Mouse (Mus musculus): ENCODE results near the gene Zc2hc1c. TPM values are rescaled to one million over a fixed set of nuclear protein-coding genes. Genes with fewer than 3 reads are reported as not detected.

Gene Zc2hc1c
- polyA plus RNA-seq (2012; ENCODE audit: insufficient read depth, insufficient read length, low replicate concordance, missing spikeins): not detected in 2 replicates

DNA sequence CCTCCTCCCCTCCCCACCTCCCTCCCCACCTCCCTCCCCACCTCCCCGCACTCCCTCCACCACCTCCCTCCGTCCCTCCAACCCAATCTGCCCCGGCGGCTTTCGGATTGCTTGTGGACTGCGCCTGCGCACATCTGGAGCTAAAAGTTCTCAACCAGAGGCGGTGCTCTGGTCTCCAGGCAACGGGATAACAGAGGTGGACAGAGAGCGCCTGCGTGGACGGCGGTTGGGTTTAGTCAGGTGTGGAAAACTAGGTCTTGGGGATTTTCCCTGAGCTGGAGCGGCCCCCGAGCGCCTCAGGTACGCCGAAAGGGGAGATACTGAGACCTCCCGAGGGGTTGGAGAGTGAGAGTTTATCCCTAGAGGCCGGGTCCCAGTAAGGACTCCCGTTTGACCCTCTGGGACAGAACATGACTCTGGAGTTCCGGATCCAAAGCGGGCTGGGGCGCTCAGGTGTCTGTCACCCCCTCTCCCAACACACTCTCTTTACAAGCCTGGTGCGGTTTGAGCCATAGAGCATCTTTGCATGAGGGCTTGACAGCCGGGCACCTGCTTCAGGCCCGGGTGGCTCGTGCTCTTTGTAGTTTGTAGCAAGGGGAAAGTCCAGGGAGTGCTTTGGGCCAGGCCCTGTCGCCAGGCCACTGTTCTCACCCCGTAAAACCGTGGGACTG, at the start of gene Zc2hc1c:
TSS of gene Zc2hc1c (plus strand) at position 106 of the 671 bp plus-strand sequence.
- H3K4me3 ChIP-seq (ENCODE audit: insufficient read depth, low read depth, low read length): peak within 1 kb of the TSS; percentile 53
- 3% methylated on average over 30 of the region's 31 CpGs for WGBS
- TF ChIP-seq POLR2A (IDR thresholded peaks at IDR 0.05; ENCODE audit: insufficient read depth, low read depth, low read length) (no peak), CTCF (IDR thresholded peaks at IDR 0.05; ENCODE audit: insufficient read depth, low read depth, low read length) (no peak)
- no peak within 1 kb of the TSS for H3K27ac ChIP-seq (ENCODE audit: insufficient read depth, low read depth, low read length)
- peaks cover 4% of the 10 kb centered on the region for H3K4me1 ChIP-seq (ENCODE audit: control insufficient read depth, insufficient read depth, low read length)

DNA sequence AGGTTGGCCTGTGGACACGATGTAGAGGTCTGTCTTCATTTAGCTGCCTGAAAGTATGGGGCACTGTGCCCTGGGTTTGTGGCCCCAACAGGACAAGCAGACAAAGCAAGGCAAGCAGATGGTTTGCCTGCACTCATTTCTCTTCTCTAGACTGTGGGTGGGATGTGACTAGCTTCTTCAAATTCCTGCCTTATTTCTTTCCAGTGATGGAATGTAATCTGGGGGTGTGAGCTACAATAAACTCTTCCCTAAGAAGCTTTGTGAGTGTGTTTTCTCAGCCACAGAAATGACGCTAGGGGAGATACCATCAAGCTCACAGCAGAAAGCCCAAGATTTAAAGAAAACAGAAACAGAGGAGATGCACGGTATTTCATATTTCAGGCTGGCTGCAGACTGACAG, 36.3 kb upstream of the Zc2hc1c start:
- WGBS: 88% methylated on average over 3 of the region's 3 CpGs
- no peaks in the 10 kb centered on the region for H3K4me1 ChIP-seq (ENCODE audit: control insufficient read depth, insufficient read depth, low read length)
- H3K27ac ChIP-seq (ENCODE audit: insufficient read depth, low read depth, low read length): no peak overlapping the region
- TF ChIP-seq POLR2A (IDR thresholded peaks at IDR 0.05; ENCODE audit: insufficient read depth, low read depth, low read length) (no peak), CTCF (IDR thresholded peaks at IDR 0.05; ENCODE audit: insufficient read depth, low read depth, low read length) (no peak)
- no peak overlapping the region for H3K4me3 ChIP-seq (ENCODE audit: insufficient read depth, low read depth, low read length)

DNA sequence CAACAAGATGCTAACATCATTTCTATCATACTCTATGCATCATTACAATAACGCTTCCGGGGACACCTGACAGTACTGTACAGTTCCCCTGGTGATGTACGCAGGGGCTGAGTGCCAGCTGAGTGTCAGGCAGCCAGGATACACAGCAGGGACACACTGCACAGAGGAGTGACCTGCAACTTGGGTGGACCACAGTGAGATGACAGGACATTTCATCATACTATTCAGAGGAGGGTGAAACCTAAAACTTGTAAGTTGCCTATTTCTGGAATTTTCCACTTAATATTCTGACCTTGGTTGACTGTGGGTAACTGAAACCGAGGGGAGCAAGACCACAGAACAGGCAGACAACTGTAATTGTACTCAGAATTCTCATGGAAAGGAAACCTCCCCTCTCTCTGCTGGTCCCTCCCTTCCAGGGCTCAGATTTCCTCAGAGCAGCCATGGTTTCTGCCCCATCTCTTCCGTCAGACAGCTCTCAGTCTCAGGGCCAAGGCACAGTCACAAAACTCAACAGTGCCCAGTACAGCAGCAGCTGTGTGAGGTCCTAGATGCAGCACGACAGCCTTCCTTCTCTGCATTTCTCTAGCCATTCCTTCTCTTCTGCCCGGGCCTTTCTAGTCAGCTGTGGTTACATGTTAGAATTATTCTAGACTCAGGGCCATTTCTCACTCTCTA, 32.2 kb upstream of the Zc2hc1c start:
- Histone ChIP-seq H3K4me1 (ENCODE audit: control insufficient read depth, insufficient read depth, low read length) (no peaks in the 10 kb centered on the region), H3K4me3 (ENCODE audit: insufficient read depth, low read depth, low read length) (no peak overlapping the region), H3K27ac (ENCODE audit: insufficient read depth, low read depth, low read length) (no peak overlapping the region)
- TF ChIP-seq CTCF (IDR thresholded peaks at IDR 0.05; ENCODE audit: insufficient read depth, low read depth, low read length) (no peak), POLR2A (IDR thresholded peaks at IDR 0.05; ENCODE audit: insufficient read depth, low read depth, low read length) (no peak)
- WGBS: 81% methylated on average over 7 of the region's 7 CpGs

GRCm38 (mm10) chr12:85257008-85257639, 31.3 kb upstream of the Zc2hc1c start:
- 87% methylated on average over 7 of the region's 7 CpGs for WGBS

DNA sequence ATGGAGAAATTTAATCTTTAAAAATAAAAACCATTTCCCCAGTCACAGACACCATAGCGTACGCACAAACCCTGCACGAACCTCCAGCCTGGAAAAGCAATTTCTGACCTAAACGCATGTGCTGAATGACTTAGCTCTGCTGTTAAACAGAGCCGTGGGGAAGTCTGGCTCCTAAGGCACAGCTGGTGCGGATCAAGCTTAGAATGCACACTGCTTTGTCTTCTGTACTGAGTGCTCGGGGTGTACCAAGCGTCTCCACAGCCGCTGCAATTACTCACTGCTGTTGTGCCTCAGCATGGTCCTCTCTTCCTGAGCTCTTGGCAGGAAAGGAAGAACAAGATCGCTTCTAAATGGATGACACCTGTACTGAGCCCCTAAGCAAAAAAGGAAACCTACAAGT, 25.9 kb upstream of the Zc2hc1c start:
- no peak for TF ChIP-seq CTCF (IDR thresholded peaks at IDR 0.05; ENCODE audit: insufficient read depth, low read depth, low read length)
- no peak for TF ChIP-seq POLR2A (IDR thresholded peaks at IDR 0.05; ENCODE audit: insufficient read depth, low read depth, low read length)
- H3K27ac ChIP-seq (ENCODE audit: insufficient read depth, low read depth, low read length): no peak overlapping the region
- WGBS: 23% methylated on average over 10 of the region's 10 CpGs
- H3K4me1 ChIP-seq (ENCODE audit: control insufficient read depth, insufficient read depth, low read length): peaks cover 3% of the 10 kb centered on the region
- H3K4me3 ChIP-seq (ENCODE audit: insufficient read depth, low read depth, low read length): no peak overlapping the region

More at GRCm38 (mm10) chr12:85257008-85257639, 31.3 kb upstream of the Zc2hc1c start:
- H3K4me1 ChIP-seq (ENCODE audit: control insufficient read depth, insufficient read depth, low read length): no peaks in the 10 kb centered on the region
- no peak overlapping the region for H3K4me3 ChIP-seq (ENCODE audit: insufficient read depth, low read depth, low read length)
- TF ChIP-seq POLR2A (IDR thresholded peaks at IDR 0.05; ENCODE audit: insufficient read depth, low read depth, low read length): no peak
- TF ChIP-seq CTCF (IDR thresholded peaks at IDR 0.05; ENCODE audit: insufficient read depth, low read depth, low read length): no peak
- no peak overlapping the region for H3K27ac ChIP-seq (ENCODE audit: insufficient read depth, low read depth, low read length)

GRCm38 (mm10) chr12:85263190-85263589, 25.2 kb upstream of the Zc2hc1c start:
- H3K4me3 ChIP-seq (ENCODE audit: insufficient read depth, low read depth, low read length): no peak overlapping the region
- WGBS: 52% methylated on average over 5 of the region's 5 CpGs
- peaks cover 3% of the 10 kb centered on the region for H3K4me1 ChIP-seq (ENCODE audit: control insufficient read depth, insufficient read depth, low read length)
- H3K27ac ChIP-seq (ENCODE audit: insufficient read depth, low read depth, low read length): no peak overlapping the region
- TF ChIP-seq POLR2A (IDR thresholded peaks at IDR 0.05; ENCODE audit: insufficient read depth, low read depth, low read length) (no peak), CTCF (IDR thresholded peaks at IDR 0.05; ENCODE audit: insufficient read depth, low read depth, low read length) (no peak)

- H3K4me3 ChIP-seq (ENCODE audit: insufficient read depth, low read depth, low read length): no peak overlapping the region
- H3K4me1 ChIP-seq (ENCODE audit: control insufficient read depth, insufficient read depth, low read length): peaks cover 3% of the 10 kb centered on the region
- WGBS: 61% methylated on average over 8 of the region's 8 CpGs
- no peak overlapping the region for H3K27ac ChIP-seq (ENCODE audit: insufficient read depth, low read depth, low read length)
- no peak for TF ChIP-seq CTCF (IDR thresholded peaks at IDR 0.05; ENCODE audit: insufficient read depth, low read depth, low read length)
Measured at GRCm38 (mm10) chr12:85264531-85264930, 23.9 kb upstream of the Zc2hc1c start.

GRCm38 (mm10) chr12:85264940-85265339, 23.5 kb upstream of the Zc2hc1c start:
- WGBS: 46% methylated on average over 7 of the region's 7 CpGs

DNA sequence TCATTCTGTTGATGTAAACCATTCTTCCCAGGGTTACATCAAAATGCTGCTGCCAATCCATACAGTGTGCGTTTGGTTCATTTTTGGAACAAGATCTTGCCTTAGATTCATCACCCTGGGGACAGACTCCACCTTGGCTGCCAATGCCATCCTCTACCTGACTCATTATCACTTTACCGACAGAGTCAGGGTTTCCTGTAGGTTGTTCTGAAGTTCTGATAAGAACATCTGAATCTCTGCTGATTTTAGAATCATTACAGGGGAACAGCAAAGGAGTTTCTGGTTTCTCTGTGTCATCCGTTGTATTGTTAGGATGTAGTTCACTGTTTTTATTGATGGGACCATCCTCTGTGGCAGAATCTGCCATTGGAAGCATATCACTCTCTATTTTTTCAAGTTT, 22.1 kb upstream of the Zc2hc1c start:
- Histone ChIP-seq H3K27ac (ENCODE audit: insufficient read depth, low read depth, low read length) (no peak overlapping the region), H3K4me3 (ENCODE audit: insufficient read depth, low read depth, low read length) (no peak overlapping the region), H3K4me1 (ENCODE audit: control insufficient read depth, insufficient read depth, low read length) (peaks cover 3% of the 10 kb centered on the region)
- 96% methylated on average over 3 of the region's 3 CpGs for WGBS
- TF ChIP-seq POLR2A (IDR thresholded peaks at IDR 0.05; ENCODE audit: insufficient read depth, low read depth, low read length): no peak

More at GRCm38 (mm10) chr12:85264940-85265339, 23.5 kb upstream of the Zc2hc1c start:
- Histone ChIP-seq H3K4me1 (ENCODE audit: control insufficient read depth, insufficient read depth, low read length) (peaks cover 3% of the 10 kb centered on the region), H3K27ac (ENCODE audit: insufficient read depth, low read depth, low read length) (no peak overlapping the region), H3K4me3 (ENCODE audit: insufficient read depth, low read depth, low read length) (no peak overlapping the region)
- TF ChIP-seq CTCF (IDR thresholded peaks at IDR 0.05; ENCODE audit: insufficient read depth, low read depth, low read length): no peak
